Mouse (Mus musculus) kidney, postnatal 0 days (tissue): ENCODE measurements around the gene Mmp15. TPM values are rescaled to one million over a fixed set of nuclear protein-coding genes. Genes with fewer than 3 reads are reported as not detected.
"Not testable (repeated sequence)": the region's sequence is repeated elsewhere in the genome, so short reads cannot be mapped to it uniquely, and the experiment has no call there.

Source experiments
- ATAC-seq: fragments of 200-750 bp; cut with Nextera tagmentation; replicated peaks from 2 replicates; pipeline ENCODE4 v1.8.0; 2017; ENCODE audit warnings: low read depth, moderate number of reproducible peaks, moderate TSS enrichment, moderate library complexity; ENCODE audit not compliant: low FRiP score
- DNase-seq: peaks from one replicate; pipeline ENCODE4 v3.0.0-alpha.2; 2016; ENCODE audit warnings: low spot score
- H3K27ac ChIP-seq: fragments of 300-500 bp; sonication (generic); 2 replicates; pipeline ENCODE4 v1.5.1; 2014; ENCODE audit warnings: mild to moderate bottlenecking
- H3K27me3 ChIP-seq: fragments of 300-500 bp; sonication (generic); 2 replicates; pipeline ENCODE4 v1.6.1; 2014; ENCODE audit warnings: low read length, mixed read lengths; ENCODE audit not compliant: insufficient read depth
- H3K36me3 ChIP-seq: fragments of 300-500 bp; sonication (generic); 2 replicates; pipeline ENCODE4 v1.6.1; 2014; ENCODE audit warnings: low read length, mixed read lengths; ENCODE audit not compliant: insufficient read depth
- H3K4me1 ChIP-seq: fragments of 300-500 bp; sonication (generic); replicated peaks from 2 replicates; pipeline ENCODE4 v1.6.1; 2014; ENCODE audit warnings: antibody characterized with exemption, low read length, mixed read lengths; ENCODE audit not compliant: insufficient read depth
- H3K4me2 ChIP-seq: fragments of 300-500 bp; sonication (generic); 2 replicates; pipeline ENCODE4 v1.6.1; 2014; ENCODE audit warnings: mild to moderate bottlenecking, low read length, moderate library complexity, mixed read lengths
- H3K4me3 ChIP-seq: fragments of 300-500 bp; sonication (generic); replicated peaks from 2 replicates; pipeline ENCODE4 v1.5.1; 2014; ENCODE audit warnings: low read depth, low read length
- H3K9ac ChIP-seq: fragments of 300-500 bp; sonication (generic); 2 replicates; pipeline ENCODE4 v1.6.1; 2014; ENCODE audit warnings: low read depth, low read length
- H3K9me3 ChIP-seq: fragments of 300-500 bp; sonication (generic); replicated peaks from 2 replicates; pipeline ENCODE4 v1.6.1; 2016; ENCODE audit warnings: low read length, inconsistent platforms, mixed read lengths
- CTCF ChIP-seq: IDR thresholded peaks from 2 replicates; pipeline ENCODE4 v1.5.1; 2016; ENCODE audit warnings: antibody characterized with exemption, low read depth, mild to moderate bottlenecking, moderate library complexity
- WGBS: fragments of 180-500 bp; shearing (Covaris S2); extraction: QIAGEN DNeasy Blood & Tissue Kit; methylation state at CpG from one replicate; pipeline ENCODE4 v1.1.7; 2014; 5-methylcytosine and 5-hydroxymethylcytosine counted together
- polyA plus RNA-seq: library from polyadenylated mRNA; unstranded; fragments of >200 nt; fragmentation: Nextera tagmentation; extraction: Ambion mirVana; gene quantifications from 2 replicates; pipeline ENCODE4 v1.2.1, GENCODE M21; 2015

Mmp15 gene
- polyA plus RNA-seq, 1 experiment from 2014 or later, result 5.8 TPM

- H3K4me3 ChIP-seq, result no peak overlapping the region
- no peak overlapping the region for H3K4me2 ChIP-seq
- H3K36me3 ChIP-seq, result no peaks in the 10 kb centered on the region
- no peak for TF ChIP-seq CTCF
- H3K4me1 ChIP-seq, result peaks cover 7% of the 10 kb centered on the region; the same call in 1 of the 2 replicates
- WGBS, result 83% methylated on average over 3 of the region's 3 CpGs
- DNase-seq (no peak), ATAC-seq (no peak)
- H3K9me3 ChIP-seq, result no peaks in the 10 kb centered on the region
- no peaks in the 10 kb centered on the region for H3K27me3 ChIP-seq
- no peak overlapping the region for H3K27ac ChIP-seq
- no peak overlapping the region for H3K9ac ChIP-seq
Observed at GRCm38 (mm10) chr8:95374429-95374828, 22.4 kb downstream of the Mmp15 start.

DNA sequence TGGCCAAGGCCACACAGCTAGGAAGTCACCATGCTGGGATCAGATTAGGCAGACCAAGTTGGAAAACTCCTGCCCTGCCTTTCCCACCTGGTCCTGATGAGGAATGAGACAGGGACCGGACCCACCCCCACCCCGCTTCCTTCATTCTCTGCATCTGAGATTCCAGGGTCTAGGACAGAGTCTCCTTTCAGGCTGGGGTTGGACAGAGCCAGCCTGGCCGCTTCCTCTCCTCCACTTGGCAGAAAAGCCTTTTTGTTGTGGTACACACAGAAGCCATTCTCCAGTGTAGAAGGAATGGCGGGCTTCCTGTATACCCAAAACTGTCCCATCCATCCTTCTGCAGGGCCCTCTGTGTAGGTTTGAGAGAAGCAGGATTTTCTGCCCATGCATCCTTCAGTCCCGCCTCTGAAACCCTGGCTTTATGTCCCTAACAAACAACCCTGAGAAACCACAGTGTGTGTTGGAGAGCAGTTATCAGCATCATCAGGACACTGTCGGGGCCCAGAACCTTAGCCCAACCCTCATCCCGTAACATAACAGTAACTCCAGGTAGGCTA, 23.4 kb downstream of the Mmp15 start:
- ATAC-seq, result no peak
- 84% methylated on average over 7 of the region's 7 CpGs for WGBS
- no peak for TF ChIP-seq CTCF

DNA sequence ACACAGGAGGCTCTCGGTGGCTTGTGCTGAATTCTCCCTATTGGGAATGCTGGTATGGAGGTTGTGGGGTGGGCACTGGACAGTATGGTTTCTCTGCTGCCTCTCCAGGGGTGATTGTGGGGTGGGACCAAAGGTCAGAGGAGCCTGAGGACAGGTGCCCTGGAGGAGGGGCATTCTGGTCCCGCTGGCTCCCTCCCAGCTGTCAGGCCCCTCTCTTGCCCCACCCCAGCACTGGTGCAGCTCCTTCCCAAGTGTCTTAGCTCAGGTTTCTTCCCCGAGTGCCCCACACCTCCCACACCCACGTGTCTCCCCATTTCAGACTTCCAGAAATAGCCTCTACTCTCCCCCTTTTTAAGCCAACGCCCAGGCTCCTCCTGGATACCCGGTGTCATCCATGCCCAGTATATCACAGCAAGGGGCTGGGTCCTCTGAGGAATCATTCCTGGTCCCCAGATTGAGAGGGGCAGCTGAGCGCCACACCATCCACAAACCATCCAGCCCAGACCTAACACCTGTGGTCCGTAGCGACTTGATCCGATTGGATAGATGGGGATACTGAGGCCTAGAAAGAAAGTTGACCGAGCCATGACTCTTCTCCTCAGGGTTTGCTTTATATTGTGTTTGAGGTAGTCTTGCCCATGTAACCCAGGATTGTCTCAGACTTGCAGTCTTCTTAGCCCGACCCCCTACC, 24.4 kb downstream of the Mmp15 start:
- DNase-seq, result no peak
- H3K36me3 ChIP-seq, result no peaks in the 10 kb centered on the region
- H3K4me3 ChIP-seq, result no peak overlapping the region
- no peaks in the 10 kb centered on the region for H3K27me3 ChIP-seq
- no peak for TF ChIP-seq CTCF
- ATAC-seq, result no peak
- H3K4me1 ChIP-seq, result 0 out of 2 replicates have a peak, but pooled peaks cover 7% of the 10 kb centered on the region
- H3K9me3 ChIP-seq, result no peaks in the 10 kb centered on the region
- H3K27ac ChIP-seq, result no peak overlapping the region
- no peak overlapping the region for H3K9ac ChIP-seq
- no peak overlapping the region for H3K4me2 ChIP-seq
- 69% methylated on average over 12 of the region's 12 CpGs for WGBS

More for the DNA sequence above, 23.4 kb downstream of the Mmp15 start:
- Histone ChIP-seq H3K9ac (no peak overlapping the region), H3K4me1 (0 out of 2 replicates have a peak, but pooled peaks cover 7% of the 10 kb centered on the region), H3K27me3 (no peaks in the 10 kb centered on the region), H3K9me3 (no peaks in the 10 kb centered on the region), H3K4me3 (no peak overlapping the region), H3K27ac (no peak overlapping the region), H3K36me3 (no peaks in the 10 kb centered on the region), H3K4me2 (no peak overlapping the region)
- DNase-seq, result no peak

DNA sequence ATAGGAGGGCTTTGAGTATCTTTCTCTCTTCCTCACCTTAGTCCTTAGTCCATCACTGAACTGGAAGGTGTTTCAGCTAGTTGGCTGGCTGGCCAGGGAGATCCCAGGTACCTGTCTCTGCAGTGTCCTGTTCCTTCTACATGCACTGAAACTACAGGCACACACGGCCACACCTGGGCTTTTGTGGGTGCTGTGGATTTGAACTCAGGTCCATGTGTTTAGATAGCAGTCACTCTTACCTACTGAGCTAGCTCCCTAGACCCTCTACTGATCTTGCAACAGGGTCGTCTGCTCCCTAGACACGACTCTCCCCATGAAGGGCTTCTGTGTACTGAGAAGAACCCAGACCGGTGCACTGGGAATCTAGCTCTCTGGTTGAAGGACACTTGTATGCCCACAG, 25.0 kb downstream of the Mmp15 start:
- ATAC-seq (no peak), DNase-seq (no peak)
- no peaks in the 10 kb centered on the region for H3K9me3 ChIP-seq
- H3K9ac ChIP-seq, result no peak overlapping the region
- no peak for TF ChIP-seq CTCF
- no peak overlapping the region for H3K4me2 ChIP-seq
- no peaks in the 10 kb centered on the region for H3K36me3 ChIP-seq
- no peak overlapping the region for H3K4me3 ChIP-seq
- 86% methylated on average over 4 of the region's 4 CpGs for WGBS
- H3K27ac ChIP-seq, result no peak overlapping the region
- 0 out of 2 replicates have a peak, but pooled peaks cover 7% of the 10 kb centered on the region for H3K4me1 ChIP-seq
- no peaks in the 10 kb centered on the region for H3K27me3 ChIP-seq

DNA sequence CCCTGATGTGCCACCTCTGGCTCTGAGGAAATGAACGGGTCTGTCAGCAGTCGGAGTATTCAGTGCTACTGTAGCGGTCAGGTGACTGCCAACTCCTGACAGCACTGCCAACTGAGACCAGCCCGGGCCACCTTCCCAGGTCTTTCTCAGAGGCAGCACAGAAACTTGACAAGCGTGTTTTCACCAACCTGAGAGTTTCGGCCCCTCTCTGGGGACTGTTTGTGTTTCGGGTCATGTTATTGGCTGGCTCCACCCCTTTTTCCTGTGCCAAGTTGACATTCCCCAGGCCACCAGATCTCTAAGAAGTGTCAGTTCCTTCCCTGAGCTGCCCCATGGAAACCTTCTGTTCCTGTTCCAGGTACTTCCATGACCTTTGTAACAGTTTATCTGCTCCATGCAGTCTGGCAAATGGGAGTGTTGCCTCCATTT, 25.8 kb downstream of the Mmp15 start:
- TF ChIP-seq CTCF, result no peak
- ATAC-seq (peak; percentile 45; the same call in 1 of the 2 replicates), DNase-seq (peak; percentile 14)
- Histone ChIP-seq H3K27ac (peak overlapping the region; percentile 28; the same call in 1 of the 2 replicates), H3K9ac (no peak overlapping the region), H3K36me3 (no peaks in the 10 kb centered on the region), H3K4me1 (0 out of 2 replicates have a peak, but pooled peaks cover 7% of the 10 kb centered on the region), H3K4me2 (no peak overlapping the region), H3K4me3 (no peak overlapping the region), H3K9me3 (no peaks in the 10 kb centered on the region), H3K27me3 (no peaks in the 10 kb centered on the region)
- 12% methylated on average over 7 of the region's 7 CpGs for WGBS

DNA sequence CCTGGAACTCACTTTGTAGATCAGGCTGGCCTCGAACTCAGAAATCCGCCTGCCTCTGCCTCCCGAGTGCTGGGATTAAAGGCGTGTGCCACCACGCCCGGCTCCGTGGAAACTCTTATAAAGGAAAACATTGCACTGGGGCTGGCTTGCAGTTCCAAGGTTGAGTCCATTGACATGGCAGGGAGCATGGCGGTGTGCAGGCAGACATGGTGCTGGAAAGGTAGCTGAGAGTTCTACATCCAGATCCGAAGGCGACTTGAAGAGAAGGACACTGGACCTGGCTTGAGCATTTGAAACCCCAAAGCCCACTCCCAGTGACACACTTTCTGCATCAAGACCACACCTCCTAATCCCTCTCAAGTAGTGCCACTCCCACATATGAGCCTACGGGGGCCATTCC, 26.9 kb downstream of the Mmp15 start:
- not testable (repeated sequence) for ATAC-seq, H3K4me3 ChIP-seq, H3K27me3 ChIP-seq, H3K9me3 ChIP-seq, DNase-seq, H3K4me2 ChIP-seq, H3K36me3 ChIP-seq, H3K27ac ChIP-seq, H3K4me1 ChIP-seq, H3K9ac ChIP-seq
- WGBS, result 96% methylated on average over 11 of the region's 11 CpGs
